Mouse (Mus musculus): ENCODE results near the gene Psmb3. TPM values are rescaled to one million over a fixed set of nuclear protein-coding genes. Genes with fewer than 3 reads are reported as not detected.
A peak's percentile ranks its signal among the peaks of the same experiment; 100 is the strongest.
"Not testable (repeated sequence)": the region's sequence is repeated elsewhere in the genome, so short reads cannot be mapped to it uniquely, and the experiment has no call there.

Gene Psmb3
- total RNA-seq (2022), result 100 to 1,000 TPM; 117 to 140 (median 132) TPM

DNA sequence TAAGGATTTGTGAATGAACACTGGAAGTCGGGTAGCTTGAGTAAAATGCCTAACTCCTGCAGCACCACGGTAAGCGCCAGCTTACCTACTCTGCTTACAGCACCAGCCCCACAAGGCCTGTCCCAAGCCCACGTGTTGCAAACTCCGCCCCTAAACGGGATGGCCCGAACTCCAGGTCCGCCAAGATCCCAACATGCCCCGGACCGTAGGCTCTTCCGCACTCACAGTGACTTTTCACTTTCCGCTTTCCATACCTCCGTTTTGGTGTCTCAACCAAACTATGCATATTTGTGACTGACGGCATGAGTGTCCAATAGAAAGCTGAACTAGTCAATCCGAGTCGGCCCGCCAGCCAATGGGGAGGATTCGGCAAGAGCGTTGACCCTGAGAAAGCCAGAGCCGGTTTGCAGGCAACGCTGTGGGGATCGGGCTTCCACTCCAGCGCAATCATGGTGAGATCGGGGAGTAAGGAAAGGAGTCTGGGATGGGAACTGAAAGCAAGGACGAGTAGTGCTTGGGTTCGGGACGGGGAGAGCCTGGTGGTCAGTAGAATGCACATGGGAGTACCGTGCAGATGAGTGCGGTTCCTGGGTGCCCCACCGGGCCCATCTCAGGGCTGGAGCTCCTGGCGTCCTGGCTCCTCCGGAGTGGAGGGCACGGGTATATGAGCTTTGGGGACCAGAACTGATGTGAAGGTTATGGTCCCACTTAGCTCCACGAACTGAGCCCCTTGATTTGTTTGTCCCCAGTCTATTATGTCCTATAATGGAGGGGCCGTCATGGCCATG, at the start of gene Psmb3:
Gene Psmb3 (plus strand): TSS at position 361 of the 788 bp plus-strand sequence.
- peak; percentile 99 for DNase-seq (ENCODE audit: low spot score in 2 of 2)

DNA sequence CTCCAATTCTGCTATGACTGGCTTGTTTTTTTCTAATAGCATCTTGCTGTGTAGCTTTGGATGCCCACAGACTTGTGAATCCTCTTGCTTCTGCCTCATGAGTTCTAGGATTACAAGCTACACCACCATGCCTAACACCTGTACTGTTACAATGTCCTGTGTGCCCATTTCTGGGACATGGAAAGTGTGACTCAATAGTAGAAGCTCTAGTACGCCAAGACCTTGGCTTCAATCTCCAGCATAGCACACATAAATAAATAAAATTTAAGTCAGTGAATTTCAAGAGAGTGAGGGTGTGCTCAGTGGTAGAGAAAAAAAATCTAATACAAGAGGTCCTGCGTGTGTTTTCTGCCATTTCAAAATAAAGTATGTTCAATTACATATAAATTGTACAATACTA, 49.0 kb upstream of the Psmb3 start:
- DNase-seq (ENCODE audit: low spot score in 2 of 2), result no peak

DNA sequence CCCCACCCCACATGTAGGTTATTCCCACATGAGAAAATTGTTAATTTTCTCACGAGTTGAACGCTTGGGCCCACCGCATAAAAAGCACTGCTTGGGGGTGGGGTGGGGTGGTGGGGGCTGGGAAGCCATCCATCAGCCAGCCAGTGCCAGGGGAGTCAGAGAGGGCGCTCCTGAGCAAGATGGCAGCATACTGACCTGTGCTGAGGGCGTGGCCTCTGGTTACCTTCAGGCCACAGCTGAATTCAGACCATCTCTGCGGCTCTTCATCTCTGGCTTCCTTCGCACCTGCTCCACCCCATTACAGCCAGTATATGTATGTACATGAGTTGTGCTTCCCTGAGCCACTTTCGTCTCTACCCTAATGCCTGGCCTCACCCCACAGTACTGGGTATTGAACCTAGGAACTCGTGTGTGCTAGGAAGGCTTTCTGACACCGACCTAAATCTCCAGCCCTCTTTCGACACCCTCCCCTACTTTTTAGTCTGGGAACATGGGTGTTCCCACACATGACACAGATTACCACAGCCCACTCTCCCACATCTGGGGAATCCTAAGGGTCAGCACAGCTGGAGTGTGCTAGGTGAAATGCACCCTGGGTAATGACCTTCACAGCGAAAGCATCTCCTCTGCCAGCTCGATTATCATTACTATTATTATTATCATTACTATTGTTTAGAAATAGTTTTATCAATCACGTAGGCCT, 46.8 kb upstream of the Psmb3 start:
- no peak for DNase-seq (ENCODE audit: low spot score in 2 of 2)

DNA sequence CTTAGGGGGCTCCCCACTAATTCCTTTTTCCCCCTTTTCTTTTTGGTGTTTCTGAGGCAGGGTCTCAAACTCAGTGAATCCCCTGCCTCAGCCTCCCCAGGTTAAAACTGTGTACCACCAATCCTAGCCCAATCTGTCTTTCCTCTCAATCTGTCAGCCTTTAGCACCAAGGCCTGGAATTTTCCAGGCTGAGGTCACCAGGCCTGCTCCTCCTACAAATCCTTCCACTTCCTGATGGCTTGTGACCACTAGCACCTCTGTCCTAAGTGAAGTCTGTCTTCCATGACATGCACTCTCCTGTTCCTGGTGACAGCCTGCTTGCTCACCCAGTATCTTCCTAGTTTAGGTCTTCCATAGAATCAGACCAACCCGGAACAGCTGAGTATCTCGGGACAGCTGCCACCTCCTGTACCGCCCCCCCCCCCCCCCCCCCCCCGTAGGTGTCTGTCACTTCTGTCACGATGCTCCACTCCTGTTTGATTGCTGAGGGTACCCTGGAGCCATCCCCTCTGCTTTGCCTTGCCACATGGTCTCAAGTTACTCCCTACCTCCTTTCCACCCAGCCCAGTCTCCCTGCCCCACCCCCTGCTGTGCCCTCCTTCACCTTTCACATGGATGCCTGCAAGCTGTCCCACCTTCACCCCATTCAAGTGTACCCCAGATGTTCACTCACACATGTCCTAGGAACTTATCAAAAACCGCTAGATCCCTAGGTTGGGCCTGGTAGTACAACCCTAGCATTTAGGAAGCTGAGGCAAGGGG, 45.8 kb upstream of the Psmb3 start:
- DNase-seq (ENCODE audit: low spot score in 2 of 2), result no peak

DNA sequence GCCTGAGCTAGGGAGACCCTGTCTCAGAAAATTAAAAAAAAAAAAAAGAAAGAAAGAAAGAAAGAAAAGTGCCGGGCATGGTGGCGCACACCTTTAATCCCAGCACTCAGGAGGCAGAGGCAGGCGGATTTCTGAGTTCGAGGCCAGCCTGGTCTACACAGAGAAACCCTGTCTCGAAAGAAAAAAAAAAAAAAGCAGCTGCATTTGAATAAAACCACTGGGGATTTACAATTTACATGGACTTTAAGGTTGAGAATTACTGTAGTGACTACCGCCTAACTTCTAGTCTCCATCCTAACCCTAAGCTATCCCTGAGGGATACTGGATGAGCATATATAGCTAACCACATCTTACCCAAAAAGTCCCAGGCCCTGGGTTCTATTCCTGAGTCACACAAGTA, 45.2 kb upstream of the Psmb3 start:
- DNase-seq (ENCODE audit: low spot score in 2 of 2), result not testable (repeated sequence)

DNA sequence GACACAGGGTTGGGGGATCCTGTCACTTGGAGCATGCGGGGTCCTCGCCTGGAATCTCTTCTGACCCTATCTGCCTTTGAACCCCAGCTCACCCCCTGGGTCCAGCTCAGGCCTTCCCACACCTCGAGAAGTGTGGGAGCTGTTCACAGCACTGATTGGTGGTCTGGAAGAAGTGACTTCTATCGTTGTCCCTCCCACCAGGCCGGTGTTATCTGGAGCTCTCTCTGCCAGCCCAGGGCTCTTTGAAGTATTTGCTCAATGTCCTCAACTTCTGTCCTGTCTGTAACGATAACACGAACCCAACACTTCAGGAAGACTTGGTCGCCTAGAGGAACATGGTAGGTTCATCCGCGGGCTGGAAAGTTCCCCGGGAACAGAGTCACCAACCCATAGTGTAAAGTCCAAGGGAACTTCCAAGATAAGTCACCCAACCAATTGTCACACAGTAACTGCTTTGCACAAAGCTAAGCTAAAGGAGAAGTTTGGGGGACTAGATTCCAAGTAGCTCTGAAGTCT, 44.4 kb upstream of the Psmb3 start:
- DNase-seq (ENCODE audit: low spot score in 2 of 2), result no peak

DNA sequence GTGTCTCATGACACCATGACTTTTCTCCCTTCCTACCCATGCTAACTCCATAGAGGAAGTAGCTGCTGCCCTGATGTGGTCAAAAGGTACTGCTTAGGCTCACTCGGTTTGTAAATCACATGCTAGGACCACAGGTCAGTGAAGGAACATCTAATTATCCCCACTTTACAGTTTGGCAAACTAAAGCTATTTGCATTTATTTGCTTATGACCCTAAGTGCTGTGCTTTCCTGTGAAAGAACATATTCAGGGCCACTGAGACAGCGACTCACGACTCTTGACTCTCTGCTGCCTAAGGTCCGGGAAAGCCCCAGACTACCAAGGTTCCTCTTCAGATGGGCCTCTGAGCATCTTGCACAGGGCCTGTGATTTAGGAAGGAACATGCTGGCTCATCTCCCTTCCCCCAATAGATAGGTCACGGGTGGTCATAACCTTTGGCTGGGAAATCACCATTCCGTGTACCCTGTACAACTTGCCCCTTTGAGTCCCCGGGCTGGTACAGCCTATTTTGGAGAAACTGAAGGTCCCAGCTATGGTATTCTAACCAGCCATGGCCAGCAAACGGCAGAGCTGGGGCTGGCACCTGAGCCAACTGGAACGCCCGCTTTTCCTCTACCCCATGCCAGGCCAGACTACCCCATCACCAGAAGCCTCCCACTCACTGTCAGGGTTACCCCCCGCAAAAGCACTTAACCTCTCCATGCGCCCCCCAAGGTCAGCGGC, 43.8 kb upstream of the Psmb3 start:
- no peak for DNase-seq (ENCODE audit: low spot score in 2 of 2)

DNA sequence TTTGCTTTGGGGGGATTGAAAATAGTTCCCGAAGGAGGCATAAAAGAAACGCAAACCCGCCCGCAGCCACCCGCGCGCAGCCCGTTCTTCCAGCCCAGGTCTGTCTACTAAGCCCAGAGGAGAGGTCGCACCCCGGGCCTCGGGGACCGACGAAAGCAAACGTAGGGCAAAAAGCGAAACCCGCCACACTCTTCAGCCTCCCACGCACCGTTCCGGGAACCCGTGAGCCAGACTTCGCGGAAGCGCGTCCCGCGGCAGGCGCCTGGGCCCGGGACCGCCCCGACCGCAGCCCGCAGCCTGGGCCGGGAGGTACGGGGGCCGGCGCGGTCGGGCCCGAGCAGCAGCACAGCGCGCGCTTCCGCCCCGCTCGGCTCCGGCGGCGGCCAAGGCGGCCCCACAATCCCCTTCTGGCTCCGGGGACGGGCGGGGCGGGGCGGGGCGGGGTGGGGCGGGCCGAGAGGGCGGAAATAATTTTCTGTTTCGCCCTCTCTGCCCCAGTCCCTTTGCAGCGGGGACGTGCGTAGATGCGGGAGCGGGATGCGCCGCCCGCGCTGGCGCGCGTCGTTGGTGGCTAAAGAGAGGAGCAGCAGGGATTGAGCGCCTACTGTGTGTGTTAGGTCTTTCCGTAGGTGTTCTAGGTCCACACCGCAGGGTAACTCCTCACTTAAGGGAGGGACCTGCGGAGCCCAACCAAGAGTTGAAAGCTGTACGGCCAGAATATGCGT, 43.0 kb upstream of the Psmb3 start:
- peak in 1 of 2 experiments; percentile 60 for DNase-seq (ENCODE audit: low spot score in 2 of 2)

DNA sequence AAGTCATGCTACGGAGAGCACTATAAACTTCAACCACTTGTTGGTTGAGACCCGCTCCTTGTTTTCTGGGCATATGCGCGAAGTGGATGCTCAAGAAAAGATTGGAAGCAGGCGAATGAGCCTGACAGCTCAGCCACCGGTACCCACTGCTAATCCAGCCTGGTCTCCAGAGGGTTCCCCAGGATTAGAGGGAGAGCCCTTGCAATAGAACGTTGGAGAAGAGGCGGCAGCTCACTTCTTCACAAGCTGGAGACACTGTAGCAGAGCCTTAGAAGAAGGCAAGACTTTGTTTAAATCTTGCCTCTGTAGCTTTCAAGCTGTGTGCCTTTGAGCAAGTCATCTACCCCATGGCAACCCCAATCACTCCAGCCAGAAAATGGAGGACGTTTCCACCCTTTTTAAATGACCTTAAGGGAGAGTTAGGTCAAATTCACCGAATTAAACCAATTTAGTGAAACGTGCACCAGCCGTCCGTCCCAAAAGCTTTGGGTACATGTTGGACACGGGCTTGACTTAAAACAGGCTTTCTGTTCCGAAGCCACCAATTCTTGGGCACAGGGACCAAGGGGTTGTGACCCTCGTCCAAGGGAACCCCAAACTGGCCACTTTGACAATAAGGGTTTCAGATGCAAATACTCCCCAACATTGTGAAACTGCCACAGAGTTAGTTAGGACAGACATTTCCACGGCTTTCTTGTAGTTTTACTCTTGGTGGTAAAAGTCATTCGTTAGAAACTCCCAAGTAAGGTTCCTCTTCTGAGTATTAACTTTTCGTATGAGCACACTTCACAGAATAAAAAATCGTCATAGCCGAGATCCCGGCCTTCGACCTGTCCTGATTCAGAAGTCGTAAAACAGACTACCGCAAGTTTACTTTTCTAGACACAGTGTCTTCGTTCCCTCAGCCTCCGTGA, 42.2 kb upstream of the Psmb3 start:
- DNase-seq (ENCODE audit: low spot score in 2 of 2), result no peak

DNA sequence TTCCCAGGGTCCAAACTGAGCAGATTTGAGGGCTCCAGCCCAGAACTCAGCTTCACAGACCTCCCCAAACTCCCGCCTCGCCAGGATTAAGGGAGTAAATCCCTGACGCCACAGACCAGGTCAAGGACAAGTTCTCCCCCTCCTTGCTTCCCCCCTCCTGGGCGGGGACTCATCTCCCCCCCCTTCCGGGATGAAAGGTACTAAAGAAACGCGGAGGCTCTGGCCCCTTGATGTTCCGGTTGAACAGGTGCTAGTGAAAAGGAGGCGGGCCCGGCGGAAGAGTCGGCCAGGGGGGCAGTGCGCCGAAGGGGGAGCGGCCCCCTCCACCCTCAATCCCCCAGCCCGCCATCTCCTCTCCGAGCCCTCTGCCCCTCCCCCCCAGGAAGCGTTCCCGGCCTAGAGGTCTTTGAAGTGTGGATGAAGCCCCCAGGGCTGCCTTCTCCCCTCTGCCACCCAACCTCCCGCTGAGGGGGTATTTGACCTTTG, 41.5 kb upstream of the Psmb3 start:
- DNase-seq (ENCODE audit: low spot score in 2 of 2), result no peak

DNA sequence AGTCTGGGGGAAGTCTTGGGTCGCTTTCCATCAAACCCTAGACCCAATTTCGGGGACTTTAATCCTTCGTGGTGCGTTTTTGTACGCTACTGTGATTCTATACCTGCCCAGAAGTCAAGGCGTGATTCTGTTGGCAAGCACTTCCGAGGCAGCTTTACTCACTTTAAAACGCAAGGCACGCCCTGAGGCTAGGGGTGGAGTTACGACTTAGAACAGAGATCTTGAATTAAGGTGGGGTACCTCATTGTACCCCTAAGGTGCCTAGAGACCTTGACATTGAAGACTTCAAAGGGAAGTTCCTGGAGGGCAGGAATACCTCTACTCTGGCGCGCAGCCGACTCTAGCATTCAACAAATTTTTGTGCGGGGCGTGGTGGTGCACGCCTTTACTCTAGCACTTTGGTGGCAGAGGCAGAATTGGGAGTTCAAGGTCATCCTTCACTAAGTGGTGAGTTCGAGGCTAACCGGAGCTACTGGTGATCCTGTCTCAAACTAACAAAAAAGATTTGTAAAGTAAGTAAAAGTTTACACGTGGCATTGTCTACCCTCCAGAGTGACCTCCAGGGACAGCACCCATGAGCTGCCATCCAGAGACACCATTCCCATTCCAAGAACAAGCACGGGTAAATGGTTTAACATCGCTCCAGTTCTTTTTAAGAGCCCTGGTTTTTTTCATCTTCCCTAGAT, 40.8 kb upstream of the Psmb3 start:
- no peak for DNase-seq (ENCODE audit: low spot score in 2 of 2)

DNA sequence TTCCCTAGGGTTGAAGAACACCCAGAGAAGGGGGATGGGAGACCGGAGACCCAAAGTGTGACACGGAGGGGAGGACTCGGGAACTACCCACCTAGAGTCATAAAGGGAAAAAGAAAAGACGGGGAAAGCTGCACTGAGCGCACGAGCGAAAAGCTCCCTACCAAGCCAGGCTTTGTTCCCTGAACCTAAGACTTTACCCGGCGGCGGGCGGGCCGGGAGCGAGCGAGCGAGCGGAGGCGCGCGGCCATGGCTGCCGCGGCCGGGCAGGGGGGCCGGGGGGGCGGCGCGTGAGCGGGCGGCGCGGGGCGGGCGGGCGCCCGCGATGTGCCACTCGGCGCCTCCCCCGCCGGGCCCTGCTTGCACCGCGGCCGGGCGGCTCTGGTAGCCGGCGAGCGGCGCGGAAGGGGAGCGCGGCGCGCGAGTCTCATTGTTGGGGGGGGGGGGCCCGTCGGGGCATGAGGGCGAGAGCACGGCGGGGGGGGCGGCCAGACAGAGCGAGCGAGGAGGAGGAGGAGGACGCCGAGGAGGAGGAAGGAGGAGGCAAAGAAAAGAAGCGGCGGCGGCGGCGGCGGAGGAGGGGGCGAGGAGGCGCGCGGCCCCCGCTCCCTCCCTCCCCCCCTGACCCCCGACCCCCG, 40.2 kb upstream of the Psmb3 start, which contains the start of gene Mllt6:
Gene Mllt6 (plus strand): TSS at position 522 of the 635 bp plus-strand sequence.
- DNase-seq (ENCODE audit: low spot score in 2 of 2), result no peak

DNA sequence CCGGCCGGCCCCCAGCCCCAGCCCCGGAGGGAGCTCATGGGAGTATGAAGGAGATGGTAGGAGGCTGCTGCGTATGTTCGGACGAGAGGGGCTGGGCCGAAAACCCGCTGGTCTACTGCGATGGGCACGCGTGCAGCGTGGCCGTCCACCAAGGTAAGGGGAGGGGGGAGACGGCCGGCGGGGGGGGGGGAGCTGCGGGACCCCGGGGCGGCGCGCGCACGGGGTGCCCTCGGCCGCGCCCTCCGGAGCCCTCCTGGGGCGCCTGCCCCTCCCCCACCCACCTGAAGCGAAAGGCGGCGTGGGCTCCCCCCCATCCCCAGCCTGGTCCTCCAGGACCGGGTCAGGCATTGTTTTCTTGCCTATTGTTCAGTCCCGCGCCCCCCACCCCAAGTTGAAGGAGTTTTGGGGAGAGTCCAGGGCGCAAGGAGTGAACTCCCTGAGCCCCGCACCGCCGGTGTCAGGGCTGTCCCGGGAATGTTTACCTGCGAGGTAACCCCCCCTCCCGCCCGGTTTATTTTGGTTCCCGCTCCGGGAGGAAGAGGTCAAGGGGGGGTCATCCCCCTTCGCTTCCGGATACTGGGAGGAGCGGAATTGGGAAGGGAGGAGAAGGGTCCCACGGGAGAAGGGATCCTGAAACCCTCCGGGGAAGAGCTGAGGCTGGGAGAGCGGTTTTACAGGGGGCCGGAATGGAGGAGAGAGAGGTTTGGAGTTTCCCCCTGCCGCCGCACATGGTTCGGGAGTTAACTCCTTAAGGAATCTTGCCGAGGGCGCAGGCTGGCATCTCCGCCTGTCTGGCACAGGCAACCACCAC, 39.5 kb upstream of the Psmb3 start:
- no peak for DNase-seq (ENCODE audit: low spot score in 2 of 2)

DNA sequence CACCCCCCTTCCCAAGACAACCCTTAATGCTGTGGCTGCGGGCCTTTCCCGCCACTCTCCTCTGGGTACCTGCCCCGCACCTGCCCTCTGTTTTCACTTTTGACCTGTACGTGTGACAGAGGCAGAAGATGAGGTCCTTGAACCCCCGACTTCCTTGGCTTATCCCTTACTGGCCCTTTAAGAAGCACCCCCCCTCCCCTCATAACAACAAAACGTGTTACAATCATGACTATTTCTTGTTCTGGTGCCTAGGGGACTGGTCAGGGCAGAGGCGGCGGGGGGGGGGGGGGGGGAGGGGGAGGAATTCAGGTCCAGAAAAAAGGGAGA, 38.9 kb upstream of the Psmb3 start:
- DNase-seq (ENCODE audit: low spot score in 2 of 2), result no peak

DNA sequence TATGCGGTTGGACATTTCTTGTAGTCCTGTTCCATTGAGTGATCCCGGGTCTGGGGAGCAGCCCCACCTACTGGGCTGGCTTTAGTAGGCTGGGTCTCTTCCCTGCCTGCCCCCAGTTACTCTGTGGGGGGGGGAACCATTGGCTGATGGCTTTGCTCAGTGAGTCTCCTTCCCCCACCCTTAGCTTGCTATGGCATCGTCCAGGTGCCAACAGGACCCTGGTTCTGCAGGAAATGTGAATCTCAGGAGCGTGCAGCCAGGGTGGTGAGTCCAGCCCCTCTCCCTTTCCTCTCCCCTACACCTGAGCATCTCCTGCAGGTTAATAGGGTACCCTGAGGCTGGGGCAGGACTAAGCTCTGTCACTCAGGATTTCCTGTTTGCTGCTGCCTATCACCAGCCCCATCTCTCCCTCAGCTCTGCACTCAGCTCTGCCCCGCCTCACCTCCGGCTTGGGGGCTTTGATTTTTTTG, 38.4 kb upstream of the Psmb3 start:
- no peak for DNase-seq (ENCODE audit: low spot score in 2 of 2)

DNA sequence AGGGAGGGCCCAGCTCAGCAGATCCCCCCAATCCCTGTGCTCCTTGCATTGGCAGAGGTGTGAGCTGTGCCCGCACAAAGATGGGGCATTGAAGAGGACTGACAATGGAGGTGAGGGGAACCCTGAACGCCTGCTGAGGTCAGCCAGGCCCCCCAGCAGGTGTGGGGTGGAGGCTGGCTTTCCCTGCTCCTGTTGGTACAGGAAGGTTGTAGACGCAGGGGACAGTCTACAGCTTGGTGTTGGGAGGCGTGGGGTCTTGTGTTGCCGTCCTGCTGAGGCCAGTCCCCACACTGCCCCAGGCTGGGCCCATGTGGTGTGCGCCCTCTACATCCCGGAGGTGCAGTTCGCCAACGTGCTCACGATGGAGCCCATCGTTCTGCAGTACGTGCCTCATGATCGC, 37.8 kb upstream of the Psmb3 start:
- DNase-seq (ENCODE audit: low spot score in 2 of 2), result no peak

DNA sequence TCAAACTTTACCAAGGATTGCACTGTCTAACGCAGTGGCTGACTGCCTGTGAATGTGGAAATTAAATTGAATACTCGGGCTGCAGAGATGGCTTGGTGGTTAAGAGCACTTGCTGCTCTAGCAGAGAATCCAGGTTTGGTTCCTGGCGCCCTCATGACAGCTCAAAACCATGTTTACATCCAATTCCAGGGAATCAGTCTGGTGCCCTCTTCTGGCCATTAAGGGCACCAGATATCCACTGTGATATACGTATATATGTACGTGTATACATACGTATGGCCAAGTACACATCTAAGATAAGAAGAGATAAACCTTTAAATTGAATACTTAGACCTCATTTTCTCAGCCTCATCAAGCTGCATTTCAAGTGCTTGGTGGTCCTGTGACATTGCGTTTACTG, 37.0 kb upstream of the Psmb3 start:
- no peak for DNase-seq (ENCODE audit: low spot score in 2 of 2)

Data from left cerebral cortex, adult 8-10 months (tissue).